In genomic region chr16:76101773-76102172, GRCm38 (mm10) we compare ENCODE assay signal across 29 mouse cellular contexts.
"Had no signal": no experiment of that assay in that cellular context is flagged by ENCODE, and none has a peak within 500 bp of the region (broad histone marks: within the 10 kb centered on the region; RNA-seq: fewer than 3 reads in every experiment).

No protein-coding gene starts in this region.

- H3K4me2 ChIP-seq: limb, embryonic 13.5 days; limb, embryonic 15.5 days; liver, embryonic 11.5 days; liver, embryonic 12.5 days; liver, embryonic 13.5 days; liver, embryonic 15.5 days; lung, embryonic 14.5 days; lung, embryonic 15.5 days; midbrain, embryonic 11.5 days; midbrain, embryonic 12.5 days; midbrain, embryonic 13.5 days; midbrain, embryonic 15.5 days had no signal

- ATAC-seq: liver, embryonic 12.5 days; liver, postnatal 0 days; lung, postnatal 0 days; midbrain, embryonic 13.5 days; midbrain, embryonic 15.5 days; midbrain, embryonic 16.5 days had no signal

- H3K4me3 ChIP-seq: left cerebral cortex, adult 2 months; limb, embryonic 13.5 days; limb, embryonic 15.5 days; liver, embryonic 12.5 days; liver, embryonic 13.5 days; liver, embryonic 15.5 days; lung, embryonic 15.5 days; megakaryocyte, embryonic 14.5 days; midbrain, embryonic 10.5 days; midbrain, embryonic 12.5 days; midbrain, embryonic 13.5 days; midbrain, embryonic 15.5 days had no signal

- H3K4me1 ChIP-seq: limb, embryonic 13.5 days; limb, embryonic 15.5 days; liver, embryonic 12.5 days; liver, embryonic 13.5 days; liver, embryonic 15.5 days; lung, embryonic 15.5 days; megakaryocyte, embryonic 14.5 days; midbrain, embryonic 10.5 days; midbrain, embryonic 12.5 days; midbrain, embryonic 13.5 days; midbrain, embryonic 15.5 days had no signal

- H3K27me3 ChIP-seq: limb, embryonic 13.5 days; limb, embryonic 15.5 days; liver, embryonic 12.5 days; liver, embryonic 13.5 days; liver, embryonic 15.5 days; lung, embryonic 15.5 days; megakaryocyte, embryonic 14.5 days; midbrain, embryonic 12.5 days; midbrain, embryonic 13.5 days; midbrain, embryonic 15.5 days had no signal

- DNase-seq: left cerebral cortex, postnatal 4 days; liver; liver, embryonic 13.5 days; liver, postnatal 0 days; lung, adult 18-20 months; lung, adult 2 months; lung, embryonic 14.5 days; lung, postnatal 10 days; lung, postnatal 14 days; lung, postnatal 36 days; lung, postnatal 4 days; midbrain, embryonic 14.5 days had no signal

- H3K9ac ChIP-seq: limb, embryonic 13.5 days; limb, embryonic 15.5 days; liver, embryonic 12.5 days; liver, embryonic 13.5 days; liver, embryonic 14.5 days; liver, embryonic 15.5 days; liver, postnatal 0 days; lung, embryonic 14.5 days; lung, embryonic 15.5 days; midbrain, embryonic 12.5 days; midbrain, embryonic 13.5 days; midbrain, embryonic 15.5 days had no signal

- H3K36me3 ChIP-seq: limb, embryonic 13.5 days; limb, embryonic 15.5 days; liver, embryonic 12.5 days; liver, embryonic 13.5 days; liver, embryonic 15.5 days; lung, embryonic 15.5 days; midbrain, embryonic 10.5 days; midbrain, embryonic 12.5 days; midbrain, embryonic 13.5 days; midbrain, embryonic 15.5 days had no signal

- H3K27ac ChIP-seq: left cerebral cortex, adult 2 months; limb, embryonic 13.5 days; limb, embryonic 15.5 days; liver, embryonic 12.5 days; liver, embryonic 13.5 days; liver, embryonic 14.5 days; liver, embryonic 15.5 days; lung, embryonic 15.5 days; macrophage; midbrain, embryonic 10.5 days; midbrain, embryonic 12.5 days; midbrain, embryonic 13.5 days; midbrain, embryonic 15.5 days had no signal

- H3K9me3 ChIP-seq: limb, embryonic 13.5 days; limb, embryonic 15.5 days; liver, embryonic 12.5 days; liver, embryonic 13.5 days; liver, embryonic 15.5 days; lung, embryonic 15.5 days; megakaryocyte, embryonic 14.5 days; midbrain, embryonic 10.5 days; midbrain, embryonic 12.5 days; midbrain, embryonic 13.5 days; midbrain, embryonic 15.5 days had no signal
